Mouse (Mus musculus) embryonic facial prominence, embryonic 14.5 days (tissue): ENCODE measurements at regions not wholly inside any gene's neighbourhood (a gene's known extent, or its start where the extent isn't known, plus 50 kb on each side); places are given as distances from the start of the nearest gene placed in this dataset.

Experiments used
- ATAC-seq: fragments of 200-750 bp; cut with Nextera tagmentation; 2 replicates; pipeline ENCODE4 v1.8.0; 2017; ENCODE audit warnings: low read depth, moderate number of reproducible peaks, moderate TSS enrichment
- DNase-seq: peaks from one replicate; pipeline ENCODE4 v3.0.0-alpha.2; 2015; ENCODE audit warnings: low spot score
- H3K27ac ChIP-seq: fragments of 300-500 bp; sonication (generic); replicated peaks from 2 replicates; pipeline ENCODE4 v1.5.1; 2014; ENCODE audit warnings: low read depth, mild to moderate bottlenecking, low read length, moderate library complexity
- H3K27me3 ChIP-seq: fragments of 300-500 bp; sonication (generic); replicated peaks from 2 replicates; pipeline ENCODE4 v1.6.1; 2014; ENCODE audit warnings: low read length; ENCODE audit not compliant: control insufficient read depth, insufficient read depth
- H3K36me3 ChIP-seq: fragments of 300-500 bp; sonication (generic); 2 replicates; pipeline ENCODE4 v1.6.1; 2014; ENCODE audit warnings: low read length, mixed read lengths; ENCODE audit not compliant: control insufficient read depth, insufficient read depth
- H3K4me1 ChIP-seq: fragments of 300-500 bp; sonication (generic); 2 replicates; pipeline ENCODE4 v1.6.1; 2014; ENCODE audit warnings: antibody characterized with exemption, low read length; ENCODE audit not compliant: control insufficient read depth, insufficient read depth
- H3K4me2 ChIP-seq: fragments of 300-500 bp; sonication (generic); 2 replicates; pipeline ENCODE4 v1.6.1; 2014; ENCODE audit warnings: low read depth, mild to moderate bottlenecking, low read length, moderate library complexity, mixed read lengths
- H3K4me3 ChIP-seq: fragments of 300-500 bp; sonication (generic); 2 replicates; pipeline ENCODE4 v1.5.1; 2014; ENCODE audit warnings: low read depth, mild to moderate bottlenecking, low read length
- H3K9ac ChIP-seq: fragments of 300-500 bp; sonication (generic); 2 replicates; pipeline ENCODE4 v1.6.1; 2014; ENCODE audit warnings: low read depth, mild to moderate bottlenecking, low read length, moderate library complexity, mixed read lengths
- H3K9me3 ChIP-seq: fragments of 300-500 bp; sonication (generic); 2 replicates; pipeline ENCODE4 v1.6.1; 2016; ENCODE audit warnings: low read length; ENCODE audit not compliant: control insufficient read depth
- WGBS: fragments of 180-500 bp; shearing (Covaris S2); extraction: QIAGEN DNeasy Blood & Tissue Kit; methylation state at CpG from one replicate; pipeline ENCODE4 v1.1.7; 2014; 5-methylcytosine and 5-hydroxymethylcytosine counted together

DNA sequence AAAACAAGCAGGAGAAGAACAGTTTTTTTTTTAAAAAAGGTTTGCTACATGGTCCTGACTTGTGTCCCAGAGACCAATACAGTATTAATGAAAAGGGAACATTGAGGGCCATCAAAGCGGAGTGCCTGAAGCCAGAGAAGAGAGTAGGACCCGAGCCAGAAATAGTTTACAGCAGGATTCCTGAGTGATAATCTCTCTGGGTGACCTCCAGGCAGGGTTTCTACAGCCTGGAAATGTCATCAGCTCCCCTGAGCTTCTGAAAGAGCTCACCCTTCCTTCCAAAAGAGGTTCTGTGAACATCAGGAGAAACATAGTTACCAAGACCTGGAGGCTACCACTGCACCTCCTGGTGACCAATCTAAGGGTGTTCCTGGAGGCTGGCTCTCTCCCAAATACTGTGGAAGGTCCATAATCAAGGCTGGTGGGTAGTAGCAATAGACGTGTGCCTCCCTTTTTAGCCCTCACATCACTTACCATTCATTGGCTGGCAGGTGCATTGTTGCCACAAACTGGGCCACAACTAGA lies 70.7 kb upstream of the Hddc2 start:
- Histone ChIP-seq H3K9me3 (no peaks in the 10 kb centered on the region), H3K27ac (no peak overlapping the region), H3K36me3 (no peaks in the 10 kb centered on the region), H3K9ac (no peak overlapping the region), H3K4me3 (no peak overlapping the region), H3K27me3 (no peaks in the 10 kb centered on the region), H3K4me1 (no peaks in the 10 kb centered on the region), H3K4me2 (no peak overlapping the region)
- no peak for DNase-seq
- WGBS, result 69% methylated on average over 3 of the region's 3 CpGs
- ATAC-seq, result no peak

DNA sequence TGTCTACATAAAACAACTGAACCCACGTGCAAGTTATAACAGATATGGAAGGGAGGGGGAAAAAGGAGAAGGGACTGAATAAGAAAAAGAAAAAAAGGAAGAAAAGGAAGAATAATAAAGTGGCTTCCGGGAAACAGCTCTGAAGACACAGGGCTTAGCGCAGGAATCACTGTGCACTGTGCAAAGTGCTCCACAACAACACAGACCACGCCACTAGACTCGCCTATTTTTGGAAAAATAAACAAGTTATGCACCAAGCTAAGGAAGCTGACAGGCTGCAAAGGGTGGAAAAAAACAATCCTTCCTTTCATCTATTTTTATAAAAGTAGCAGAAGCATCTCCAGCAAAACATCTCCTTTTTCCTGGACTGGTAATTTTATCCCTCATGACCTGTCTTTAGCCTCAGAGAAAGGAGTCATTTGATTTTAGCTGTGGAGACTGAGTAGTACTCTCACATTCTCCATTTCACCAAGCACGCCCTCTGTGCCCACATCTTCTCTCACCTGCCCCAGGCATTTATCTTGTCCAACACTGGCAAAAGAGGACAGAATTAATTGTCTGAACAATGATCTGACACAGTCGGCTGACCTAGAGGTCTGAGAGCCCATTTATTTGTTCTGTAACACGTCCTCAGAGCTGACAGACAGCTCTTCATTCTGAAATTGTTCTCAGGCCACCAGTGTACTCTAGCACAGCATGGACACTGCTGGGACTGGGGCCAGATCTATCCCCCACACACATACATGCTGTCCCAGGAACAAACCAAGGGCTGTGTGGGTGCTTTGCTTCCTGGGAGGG lies 60.4 kb upstream of the Hddc2 start:
- 49% methylated on average over 8 of the region's 8 CpGs for WGBS
- Histone ChIP-seq H3K4me3 (no peak overlapping the region), H3K27me3 (no peaks in the 10 kb centered on the region), H3K36me3 (no peaks in the 10 kb centered on the region), H3K9ac (no peak overlapping the region), H3K4me1 (no peaks in the 10 kb centered on the region), H3K4me2 (no peak overlapping the region), H3K9me3 (no peaks in the 10 kb centered on the region), H3K27ac (no peak overlapping the region)
- ATAC-seq (no peak), DNase-seq (no peak)

DNA sequence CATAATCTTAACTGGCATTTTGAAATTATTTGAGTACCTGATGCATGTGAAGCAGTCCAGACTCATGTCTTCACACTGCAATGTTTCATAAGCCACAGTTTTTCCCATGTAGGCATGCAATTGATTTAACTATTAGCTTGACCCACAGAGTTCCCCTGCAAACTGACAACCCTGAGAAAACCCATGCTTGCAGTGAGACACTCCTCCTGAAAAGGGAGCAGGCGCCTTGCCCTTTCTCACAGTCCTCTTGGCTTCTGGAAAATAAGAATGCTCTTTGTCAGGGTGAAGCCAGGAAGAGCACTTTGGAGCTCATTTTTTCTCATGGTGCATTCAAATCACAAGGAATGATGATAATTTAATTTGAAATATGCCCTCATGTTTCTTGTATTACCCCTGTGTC lies 56.2 kb upstream of the Hddc2 start:
- DNase-seq, result no peak
- ATAC-seq, result no peak
- Histone ChIP-seq H3K4me2 (no peak overlapping the region), H3K9ac (no peak overlapping the region), H3K27me3 (no peaks in the 10 kb centered on the region), H3K36me3 (no peaks in the 10 kb centered on the region), H3K4me1 (peaks cover 7% of the 10 kb centered on the region; the same call in 1 of the 2 replicates), H3K9me3 (no peaks in the 10 kb centered on the region), H3K27ac (no peak overlapping the region), H3K4me3 (no peak overlapping the region)
- WGBS, result 71% methylated on average over 1 of the region's 1 CpGs

DNA sequence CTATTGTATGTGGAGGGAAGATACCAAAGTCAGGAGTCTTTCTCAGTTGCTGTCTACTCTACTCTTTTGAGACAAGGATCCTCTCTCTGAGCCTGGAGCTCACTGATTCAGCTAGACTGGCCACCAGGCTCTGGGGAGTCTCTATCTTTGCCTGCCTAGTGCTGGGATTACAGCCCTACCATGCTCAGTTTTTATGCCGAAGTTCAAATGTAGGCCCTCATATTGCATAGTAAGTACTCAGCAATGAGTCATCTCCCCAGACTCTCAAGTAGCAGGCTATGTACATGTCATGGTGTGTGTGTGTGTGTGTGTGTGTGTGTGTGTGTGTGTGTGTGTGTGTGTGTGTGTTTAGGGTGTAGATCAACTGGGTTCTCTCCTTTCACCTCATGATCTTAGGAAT lies 55.6 kb upstream of the Hddc2 start:
- no peak overlapping the region for H3K9ac ChIP-seq
- WGBS, result 86% methylated on average over 1 of the region's 1 CpGs
- H3K4me1 ChIP-seq, result peaks cover 7% of the 10 kb centered on the region; the same call in 1 of the 2 replicates
- no peak overlapping the region for H3K4me2 ChIP-seq
- H3K27ac ChIP-seq, result no peak overlapping the region
- no peaks in the 10 kb centered on the region for H3K9me3 ChIP-seq
- ATAC-seq, result no peak
- no peak for DNase-seq
- H3K36me3 ChIP-seq, result no peaks in the 10 kb centered on the region
- H3K4me3 ChIP-seq, result no peak overlapping the region
- no peaks in the 10 kb centered on the region for H3K27me3 ChIP-seq

DNA sequence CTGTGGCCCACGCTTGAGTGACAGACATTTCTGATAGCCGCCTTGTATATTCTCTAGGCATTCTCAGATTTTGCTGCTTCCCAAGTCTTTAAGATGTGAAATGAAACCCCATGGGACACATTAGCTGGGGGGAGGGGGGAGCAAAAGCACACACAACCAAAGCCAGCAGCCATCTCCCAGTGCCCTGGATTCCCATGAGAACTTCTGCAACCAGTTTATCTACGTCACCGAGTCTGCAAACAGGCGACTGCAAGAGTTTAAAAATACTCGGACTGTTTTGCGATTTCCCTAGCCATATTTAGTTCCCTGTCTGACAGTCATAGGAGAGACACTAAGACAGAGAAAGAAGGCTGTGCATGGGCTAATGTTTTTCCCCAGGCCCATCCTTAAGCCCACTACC lies 52.3 kb upstream of the Hddc2 start:
- H3K4me2 ChIP-seq, result no peak overlapping the region
- peaks cover 7% of the 10 kb centered on the region; the same call in 1 of the 2 replicates for H3K4me1 ChIP-seq
- H3K27ac ChIP-seq, result no peak overlapping the region
- no peaks in the 10 kb centered on the region for H3K27me3 ChIP-seq
- no peaks in the 10 kb centered on the region for H3K36me3 ChIP-seq
- DNase-seq (no peak), ATAC-seq (no peak; the same call in 1 of the 2 replicates)
- H3K4me3 ChIP-seq, result no peak overlapping the region
- H3K9ac ChIP-seq, result no peak overlapping the region
- whole genome bisulfite sequencing, result 50% methylated on average over 7 of the region's 7 CpGs
- H3K9me3 ChIP-seq, result no peaks in the 10 kb centered on the region
